Mouse (Mus musculus) embryonic fibroblast, embryonic 13.5 days (primary cell): ENCODE measurements around the gene She.
A peak's percentile ranks its signal among the peaks of the same experiment; 100 is the strongest.

ENCODE experiments used
- CTCF ChIP-seq: IDR thresholded peaks from 2 replicates; pipeline ENCODE4 v1.5.1; 2011; ENCODE audit warnings: mild to moderate bottlenecking, control low read depth, low read length, moderate library complexity, borderline replicate concordance; ENCODE audit not compliant: insufficient read depth
- POLR2A ChIP-seq: IDR thresholded peaks from 2 replicates; pipeline ENCODE4 v1.6.1; 2011; ENCODE audit warnings: low read depth, mild to moderate bottlenecking, control low read depth, low read length, moderate library complexity

DNA sequence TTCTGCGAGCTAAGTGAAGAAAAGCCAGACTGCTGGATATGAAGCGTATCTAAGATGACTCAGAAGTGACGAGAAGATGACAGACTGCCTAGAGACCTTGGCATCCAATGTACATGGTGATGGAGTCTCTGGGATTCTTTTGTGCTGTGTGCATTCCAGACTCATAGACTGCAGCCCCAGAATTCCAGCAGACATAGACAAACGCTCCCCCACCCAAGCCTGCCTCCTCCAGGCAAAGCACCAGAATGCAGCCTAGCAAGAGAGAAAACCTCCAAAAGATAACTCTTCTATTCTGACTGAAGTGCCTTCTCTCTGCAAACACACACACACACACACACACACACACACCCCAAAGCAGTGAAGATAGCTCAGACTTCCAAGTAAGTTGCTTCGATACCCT lies 35.4 kb upstream of the She start:
- TF ChIP-seq CTCF, result peak; percentile 21; the same call in 1 of the 2 replicates
- TF ChIP-seq POLR2A, result no peak
